Mouse (Mus musculus): ENCODE results near the gene Raver1. TPM values are rescaled to one million over a fixed set of nuclear protein-coding genes. Genes with fewer than 3 reads are reported as not detected.
"Not testable (repeated sequence)": the region's sequence is repeated elsewhere in the genome, so short reads cannot be mapped to it uniquely, and the experiment has no call there.

The Raver1 gene
- polyA plus RNA-seq, 1 experiment from 2014 or later = 49.6 TPM

GRCm38 (mm10) chr9:21072641-21073040, 19.2 kb downstream of the Raver1 start:
- peaks cover 16% of the 10 kb centered on the region for H3K4me1 ChIP-seq
- WGBS = 11% methylated on average over 4 of the region's 4 CpGs
- H3K4me3 ChIP-seq = peak overlapping the region; percentile 89
- 0 out of 2 replicates have a peak overlapping the region, but pooled peaks have one; percentile 74 for H3K27ac ChIP-seq
- no peak for ATAC-seq (ENCODE audit: insufficient number of reproducible peaks, low FRiP score, low TSS enrichment, low read depth)
- H3K9ac ChIP-seq = peak overlapping the region; percentile 83
- H3K4me2 ChIP-seq = peak overlapping the region; percentile 87
- no peaks in the 10 kb centered on the region for H3K27me3 ChIP-seq
- H3K9me3 ChIP-seq = no peaks in the 10 kb centered on the region
- peaks cover 43% of the 10 kb centered on the region for H3K36me3 ChIP-seq

GRCm38 (mm10) chr9:21067006-21067684, 24.7 kb downstream of the Raver1 start, which contains the start of gene Zglp1:
Gene Zglp1, minus strand, starts transcription at chr9:21067093.
- no peaks in the 10 kb centered on the region for H3K9me3 ChIP-seq
- H3K27ac ChIP-seq = no peak within 1 kb of the TSS
- no peak for ATAC-seq (ENCODE audit: insufficient number of reproducible peaks, low FRiP score, low TSS enrichment, low read depth)
- no peak within 1 kb of the TSS for H3K9ac ChIP-seq
- WGBS = 86% methylated on average over 27 of the region's 27 CpGs
- H3K4me3 ChIP-seq = no peak within 1 kb of the TSS
- peaks cover 57% of the 10 kb centered on the region for H3K36me3 ChIP-seq
- no peak within 1 kb of the TSS for H3K4me2 ChIP-seq
- H3K4me1 ChIP-seq = peaks cover 5% of the 10 kb centered on the region; the same call in 1 of the 2 replicates
- H3K27me3 ChIP-seq = no peaks in the 10 kb centered on the region

GRCm38 (mm10) chr9:21062928-21063327, 28.9 kb downstream of the Raver1 start:
- Histone ChIP-seq H3K27me3 (no peaks in the 10 kb centered on the region), H3K27ac (no peak overlapping the region), H3K9me3 (no peaks in the 10 kb centered on the region), H3K36me3 (peaks cover 44% of the 10 kb centered on the region), H3K4me2 (no peak overlapping the region), H3K4me3 (no peak overlapping the region), H3K4me1 (no peaks in the 10 kb centered on the region), H3K9ac (no peak overlapping the region)
- no peak for ATAC-seq (ENCODE audit: insufficient number of reproducible peaks, low FRiP score, low TSS enrichment, low read depth)
- WGBS = 87% methylated on average over 2 of the region's 2 CpGs

- Histone ChIP-seq H3K27ac (no peak overlapping the region), H3K4me2 (no peak overlapping the region), H3K36me3 (no peaks in the 10 kb centered on the region), H3K27me3 (no peaks in the 10 kb centered on the region), H3K4me3 (no peak overlapping the region), H3K9me3 (no peaks in the 10 kb centered on the region), H3K4me1 (no peaks in the 10 kb centered on the region), H3K9ac (no peak overlapping the region)
- ATAC-seq (ENCODE audit: insufficient number of reproducible peaks, low FRiP score, low TSS enrichment, low read depth) = no peak
- 57% methylated on average over 10 of the region's 10 CpGs for WGBS
Measured at GRCm38 (mm10) chr9:21051578-21051977, 40.2 kb downstream of the Raver1 start.

GRCm38 (mm10) chr9:21045235-21045634, 46.6 kb downstream of the Raver1 start:
- Histone ChIP-seq H3K4me1 (no peaks in the 10 kb centered on the region), H3K36me3 (no peaks in the 10 kb centered on the region), H3K9me3 (no peaks in the 10 kb centered on the region), H3K27me3 (peaks cover 6% of the 10 kb centered on the region; the same call in 1 of the 2 replicates), H3K27ac (no peak overlapping the region), H3K9ac (no peak overlapping the region), H3K4me3 (no peak overlapping the region), H3K4me2 (no peak overlapping the region)
- 78% methylated on average over 3 of the region's 3 CpGs for WGBS
- ATAC-seq (ENCODE audit: insufficient number of reproducible peaks, low FRiP score, low TSS enrichment, low read depth) = no peak

- WGBS = 43% methylated on average over 1 of the region's 1 CpGs
- not testable (repeated sequence) for H3K36me3 ChIP-seq; H3K27ac ChIP-seq; H3K4me2 ChIP-seq; H3K9me3 ChIP-seq; H3K27me3 ChIP-seq; H3K4me3 ChIP-seq; H3K4me1 ChIP-seq; ATAC-seq (ENCODE audit: insufficient number of reproducible peaks, low FRiP score, low TSS enrichment, low read depth); H3K9ac ChIP-seq
Measured at GRCm38 (mm10) chr9:21044785-21045184, 47.0 kb downstream of the Raver1 start.

- Histone ChIP-seq H3K4me3 (no peak overlapping the region), H3K4me2 (no peak overlapping the region), H3K9ac (no peak overlapping the region), H3K9me3 (no peaks in the 10 kb centered on the region), H3K36me3 (no peaks in the 10 kb centered on the region), H3K4me1 (no peaks in the 10 kb centered on the region), H3K27me3 (peaks cover 21% of the 10 kb centered on the region), H3K27ac (no peak overlapping the region)
- WGBS = 83% methylated on average over 4 of the region's 4 CpGs
- no peak for ATAC-seq (ENCODE audit: insufficient number of reproducible peaks, low FRiP score, low TSS enrichment, low read depth)
Measured at GRCm38 (mm10) chr9:21043563-21043962, 48.2 kb downstream of the Raver1 start.

GRCm38 (mm10) chr9:21041308-21041707, 50.5 kb downstream of the Raver1 start:
- Histone ChIP-seq H3K9ac (no peak overlapping the region), H3K36me3 (no peaks in the 10 kb centered on the region), H3K27ac (no peak overlapping the region), H3K27me3 (peaks cover 43% of the 10 kb centered on the region), H3K4me3 (no peak overlapping the region), H3K4me2 (no peak overlapping the region), H3K9me3 (no peaks in the 10 kb centered on the region), H3K4me1 (peaks cover 16% of the 10 kb centered on the region)
- 38% methylated on average over 4 of the region's 4 CpGs for WGBS
- no peak for ATAC-seq (ENCODE audit: insufficient number of reproducible peaks, low FRiP score, low TSS enrichment, low read depth)

GRCm38 (mm10) chr9:21039779-21040178, 52.0 kb downstream of the Raver1 start:
- H3K27me3 ChIP-seq = peaks cover 59% of the 10 kb centered on the region
- H3K36me3 ChIP-seq = no peaks in the 10 kb centered on the region
- no peak overlapping the region for H3K4me3 ChIP-seq
- no peak overlapping the region for H3K4me2 ChIP-seq
- ATAC-seq (ENCODE audit: insufficient number of reproducible peaks, low FRiP score, low TSS enrichment, low read depth) = no peak
- 77% methylated on average over 3 of the region's 3 CpGs for WGBS
- no peaks in the 10 kb centered on the region for H3K9me3 ChIP-seq
- H3K27ac ChIP-seq = no peak overlapping the region
- H3K4me1 ChIP-seq = peaks cover 25% of the 10 kb centered on the region
- no peak overlapping the region for H3K9ac ChIP-seq

- Histone ChIP-seq H3K4me1 (peaks cover 39% of the 10 kb centered on the region), H3K4me2 (peak overlapping the region; percentile 70), H3K9ac (peak overlapping the region; percentile 37), H3K27ac (no peak overlapping the region), H3K36me3 (no peaks in the 10 kb centered on the region), H3K9me3 (no peaks in the 10 kb centered on the region), H3K4me3 (peak overlapping the region; percentile 40), H3K27me3 (peaks cover 80% of the 10 kb centered on the region)
- 3% methylated on average over 31 of the region's 31 CpGs for WGBS
- no peak for ATAC-seq (ENCODE audit: insufficient number of reproducible peaks, low FRiP score, low TSS enrichment, low read depth)
Measured at GRCm38 (mm10) chr9:21037481-21037891, 54.3 kb downstream of the Raver1 start.

- Histone ChIP-seq H3K4me3 (peak overlapping the region; percentile 40), H3K9me3 (no peaks in the 10 kb centered on the region), H3K27me3 (peaks cover 88% of the 10 kb centered on the region), H3K4me1 (peaks cover 48% of the 10 kb centered on the region), H3K9ac (no peak overlapping the region), H3K27ac (no peak overlapping the region), H3K4me2 (peak overlapping the region; percentile 70), H3K36me3 (no peaks in the 10 kb centered on the region)
- ATAC-seq (ENCODE audit: insufficient number of reproducible peaks, low FRiP score, low TSS enrichment, low read depth) = no peak
- 2% methylated on average over 22 of the region's 22 CpGs for WGBS
Measured at GRCm38 (mm10) chr9:21036666-21037065, 55.1 kb downstream of the Raver1 start.

GRCm38 (mm10) chr9:21036161-21036560, 55.6 kb downstream of the Raver1 start:
- Histone ChIP-seq H3K9ac (no peak overlapping the region), H3K27me3 (peaks cover 93% of the 10 kb centered on the region), H3K9me3 (no peaks in the 10 kb centered on the region), H3K4me2 (no peak overlapping the region), H3K27ac (no peak overlapping the region), H3K4me1 (peaks cover 52% of the 10 kb centered on the region), H3K4me3 (no peak overlapping the region), H3K36me3 (no peaks in the 10 kb centered on the region)
- WGBS = 11% methylated on average over 20 of the region's 20 CpGs
- no peak for ATAC-seq (ENCODE audit: insufficient number of reproducible peaks, low FRiP score, low TSS enrichment, low read depth)
